Mouse (Mus musculus) layer of hippocampus, adult 18-20 months (tissue): ENCODE data around the gene Bdnf. TPM values are rescaled to one million over a fixed set of nuclear protein-coding genes. Genes with fewer than 3 reads are reported as not detected.

ENCODE experiments used
- DNase-seq, 2 experiments: peaks; one replicate each; pipeline ENCODE4 v3.0.0; 2022; ENCODE audit warnings: low spot score in 2 of 2
- long read RNA-seq: library from polyadenylated mRNA; stranded (forward); transcript quantifications from one replicate; pipeline ENCODE4 v2.0.0, GENCODE M21; 2021
- total RNA-seq, 2 experiments: library from RNA; stranded (reverse); gene quantifications; 2 replicates each; pipeline ENCODE4 v1.2.3; 2021

The Bdnf gene
- 10 to 100 TPM; 29.4 to 33.1 TPM for total RNA-seq
- long read RNA-seq, full-length matches to known transcripts = 31 of 35 reads
- long read RNA-seq, partial matches to known transcripts = 0 of 35 reads
- long read RNA-seq, other reads (novel, unspliced or antisense) = 4 of 35 reads

- DNase-seq = no peak
Observed at GRCm38 (mm10) chr2:109674532-109674931, at the start of gene Bdnf. Gene Bdnf, plus strand, starts transcription at chr2:109674700.

- DNase-seq = no peak
Observed at GRCm38 (mm10) chr2:109626864-109627263, 47.6 kb upstream of the Bdnf start.

DNA sequence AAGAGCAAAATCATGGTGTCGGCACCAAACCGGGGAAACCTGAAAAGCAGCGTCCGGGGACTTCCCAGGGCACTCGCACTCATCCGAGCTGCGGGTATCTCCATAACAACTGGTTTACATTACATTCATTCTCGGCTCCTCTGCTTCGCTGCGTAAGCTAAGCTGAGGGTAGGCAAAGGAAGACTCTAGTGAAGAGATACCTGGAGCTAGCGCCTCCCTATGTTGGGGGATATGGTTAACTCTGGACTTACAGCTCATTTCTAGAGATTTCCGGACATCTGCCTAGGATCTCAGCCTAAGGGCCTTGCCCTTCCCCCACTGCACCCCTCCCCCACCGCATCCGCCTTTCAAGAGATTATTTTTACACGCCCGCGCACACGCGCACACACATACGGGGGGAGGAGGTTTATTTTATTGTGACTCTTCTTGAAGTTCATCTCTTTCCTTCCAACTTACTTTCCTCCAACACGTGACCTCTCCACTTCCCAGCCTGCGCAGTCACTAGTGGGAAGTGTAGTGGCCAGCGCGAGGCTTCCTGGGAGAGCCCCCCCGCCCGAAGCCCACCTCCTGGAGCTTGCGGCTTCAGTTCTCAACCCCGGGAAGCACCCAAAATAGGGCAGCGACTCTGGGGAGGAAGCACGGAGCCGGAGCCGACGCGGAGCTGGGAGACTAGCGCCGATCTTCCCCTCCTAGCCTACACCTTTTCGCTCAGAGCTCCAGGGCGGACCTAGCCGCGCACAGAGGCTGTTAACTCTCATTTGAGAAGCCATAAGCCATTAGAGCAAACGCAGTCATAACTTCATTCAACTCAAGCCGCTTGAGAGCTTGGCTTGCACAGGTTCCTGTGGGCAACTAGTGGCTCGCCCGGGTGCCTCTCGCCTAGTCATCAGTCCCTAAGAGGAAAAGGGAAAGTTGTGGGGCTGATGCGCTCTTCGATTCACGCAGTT, 718 bp upstream of the Bdnf start:
- DNase-seq = peak; percentile 16 to 45

DNA sequence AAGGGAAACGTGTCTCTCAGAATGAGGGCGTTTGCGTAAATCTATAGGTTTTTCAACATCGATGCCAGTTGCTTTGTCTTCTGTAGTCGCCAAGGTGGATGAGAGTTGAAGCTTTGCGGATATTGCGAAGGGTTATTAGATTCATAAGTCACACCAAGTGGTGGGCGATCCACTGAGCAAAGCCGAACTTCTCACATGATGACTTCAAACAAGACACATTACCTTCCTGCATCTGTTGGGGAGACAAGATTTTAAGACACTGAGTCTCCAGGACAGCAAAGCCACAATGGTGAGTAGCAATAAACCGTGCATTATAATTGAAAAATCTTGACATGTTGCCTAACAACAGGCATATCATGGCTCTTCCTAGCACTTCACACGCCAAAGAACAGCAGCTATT, 551 bp downstream of the Bdnf start:
- no peak for DNase-seq

DNA sequence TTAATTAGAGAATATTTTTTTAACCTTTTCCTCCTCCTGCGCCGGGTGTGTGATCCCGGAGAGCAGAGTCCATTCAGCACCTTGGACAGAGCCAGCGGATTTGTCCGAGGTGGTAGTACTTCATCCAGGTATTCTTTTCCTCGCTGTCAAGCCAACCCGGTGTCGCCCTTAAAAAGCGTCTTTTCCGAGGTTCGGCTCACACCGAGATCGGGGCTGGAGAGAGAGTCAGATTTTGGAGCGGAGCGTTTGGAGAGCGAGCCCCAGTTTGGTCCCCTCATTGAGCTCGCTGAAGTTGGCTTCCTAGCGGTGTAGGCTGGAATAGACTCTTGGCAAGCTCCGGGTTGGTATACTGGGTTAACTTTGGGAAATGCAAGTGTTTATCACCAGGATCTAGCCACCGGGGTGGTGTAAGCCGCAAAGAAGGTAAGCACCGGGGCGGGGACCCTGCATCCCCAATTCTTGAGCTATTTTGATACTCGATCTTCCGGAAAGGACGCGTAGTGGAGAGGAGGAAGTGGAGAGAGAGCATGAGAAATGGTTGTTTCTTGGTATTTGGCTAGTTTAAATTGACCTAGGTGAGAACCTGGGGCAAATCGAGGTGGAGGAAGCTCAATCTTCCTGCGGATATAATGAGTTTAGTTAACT, 1.6 kb downstream of the Bdnf start:
- DNase-seq = peak; percentile 24 to 47

- no peak for DNase-seq
Observed at GRCm38 (mm10) chr2:109676618-109676974, 2.1 kb downstream of the Bdnf start.

GRCm38 (mm10) chr2:109677221-109678089, 3.0 kb downstream of the Bdnf start:
- peak; percentile 32 to 48 for DNase-seq

DNA sequence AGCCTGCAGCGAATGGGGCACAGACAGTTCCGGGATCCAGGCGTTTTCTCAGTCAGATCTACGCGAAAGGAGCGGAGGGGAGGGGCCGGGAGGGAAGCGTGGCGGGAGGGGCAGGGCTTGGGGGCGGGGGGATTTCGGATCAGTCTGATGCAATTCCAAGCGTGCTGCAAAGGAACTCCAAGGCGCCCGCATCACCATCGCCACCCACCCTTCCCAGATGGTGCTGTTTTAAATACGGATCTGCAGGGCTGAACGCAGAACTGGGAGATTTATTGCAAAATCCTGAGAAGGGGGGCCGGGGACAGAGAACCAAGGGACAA, 3.5 kb downstream of the Bdnf start:
- DNase-seq = peak; percentile 84 to 96

DNA sequence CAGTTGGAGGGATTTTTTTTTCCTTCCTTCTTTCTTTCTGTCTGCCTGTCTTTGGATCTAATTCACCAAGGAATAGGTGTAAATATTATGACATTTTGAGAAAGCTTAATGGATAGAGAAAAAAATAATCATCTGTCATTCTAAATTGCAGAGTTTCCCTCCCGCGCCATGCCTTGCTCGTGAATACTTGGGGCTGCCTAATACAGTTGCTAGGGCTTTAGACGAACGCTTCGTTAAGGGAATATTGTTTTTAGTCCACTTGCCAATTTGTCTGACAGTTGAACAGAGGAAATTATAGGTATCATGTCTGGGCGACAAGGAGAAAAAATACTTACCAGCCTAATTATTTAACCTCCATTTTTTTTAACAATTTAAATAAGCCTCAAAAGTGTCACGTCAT, 4.0 kb downstream of the Bdnf start:
- DNase-seq = no peak

GRCm38 (mm10) chr2:109679446-109679845, 4.9 kb downstream of the Bdnf start:
- no peak for DNase-seq

GRCm38 (mm10) chr2:109681071-109681470, 6.6 kb downstream of the Bdnf start:
- DNase-seq = no peak

- DNase-seq = no peak
Observed at GRCm38 (mm10) chr2:109688661-109689060, 14.2 kb downstream of the Bdnf start.

GRCm38 (mm10) chr2:109692266-109693177, 18.0 kb downstream of the Bdnf start:
- peak in 1 of 2 experiments; percentile 66 for DNase-seq

DNA sequence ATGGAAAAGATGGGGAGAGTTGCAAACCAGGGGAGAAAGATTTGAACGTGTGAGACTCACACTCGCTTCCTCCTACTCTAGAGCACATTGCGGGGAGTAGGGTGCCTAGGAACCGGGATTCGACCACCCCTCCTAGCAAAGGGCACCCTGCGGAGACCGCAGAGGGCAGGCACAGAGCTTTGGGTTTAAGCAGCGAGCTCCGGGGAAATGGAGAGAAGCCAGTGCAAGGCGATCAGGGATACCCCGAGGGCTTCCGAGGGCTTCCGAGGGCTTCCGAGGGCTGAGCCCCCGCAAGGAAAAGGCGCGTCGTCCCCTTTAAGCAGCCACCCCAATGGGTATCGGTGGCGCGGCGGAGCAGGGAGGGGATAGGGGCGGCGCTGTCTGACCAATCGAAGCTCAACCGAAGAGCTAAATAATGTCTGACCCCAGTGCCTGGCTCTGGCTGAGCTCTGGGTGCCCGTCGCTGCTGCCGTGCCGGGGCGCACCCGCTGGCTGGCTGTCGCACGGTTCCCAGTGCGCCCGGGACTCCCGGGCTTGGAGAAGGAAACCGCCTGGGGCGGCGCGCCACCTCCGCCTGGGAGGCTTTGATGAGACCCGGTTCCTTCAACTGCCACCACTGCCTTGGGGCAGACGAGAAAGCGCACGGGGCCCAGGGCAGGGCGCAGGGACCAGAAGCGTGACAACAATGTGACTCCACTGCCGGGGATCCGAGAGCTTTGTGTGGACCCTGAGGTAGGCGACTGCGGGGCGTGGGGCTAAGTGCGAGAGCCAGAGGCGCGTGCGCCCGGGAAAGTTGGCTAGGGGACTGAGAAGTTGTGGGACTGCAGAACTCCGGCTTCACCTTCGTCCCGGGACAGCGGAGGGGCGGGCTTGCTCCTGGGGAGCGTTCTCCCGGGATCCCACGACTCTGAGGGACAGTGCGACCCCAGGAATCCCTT, 18.9 kb downstream of the Bdnf start:
- DNase-seq = peak in 1 of 2 experiments; percentile 60

GRCm38 (mm10) chr2:109694116-109694837, 19.8 kb downstream of the Bdnf start:
- peak in 1 of 2 experiments; percentile 31 for DNase-seq

DNA sequence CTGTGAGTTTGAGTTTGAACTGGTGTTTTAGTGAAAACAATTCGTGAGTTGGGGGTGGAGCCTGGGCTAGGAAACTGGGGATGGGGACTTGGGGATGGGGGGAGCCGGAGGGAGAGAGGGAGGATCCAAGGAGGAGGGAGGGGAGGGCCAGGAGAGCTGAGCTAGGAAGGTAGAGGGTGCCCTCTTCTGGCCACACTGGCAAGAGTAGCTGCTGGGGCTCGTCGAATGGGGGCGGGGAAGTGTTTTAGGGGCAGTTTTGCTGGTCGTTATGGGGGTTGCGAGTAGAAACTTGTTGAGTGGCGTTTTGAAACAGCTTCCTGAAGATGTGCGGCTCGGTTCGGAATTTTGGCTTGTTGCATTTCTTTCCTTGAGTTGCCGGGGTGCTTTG, 20.3 kb downstream of the Bdnf start:
- DNase-seq = peak; percentile 72 to 92

DNA sequence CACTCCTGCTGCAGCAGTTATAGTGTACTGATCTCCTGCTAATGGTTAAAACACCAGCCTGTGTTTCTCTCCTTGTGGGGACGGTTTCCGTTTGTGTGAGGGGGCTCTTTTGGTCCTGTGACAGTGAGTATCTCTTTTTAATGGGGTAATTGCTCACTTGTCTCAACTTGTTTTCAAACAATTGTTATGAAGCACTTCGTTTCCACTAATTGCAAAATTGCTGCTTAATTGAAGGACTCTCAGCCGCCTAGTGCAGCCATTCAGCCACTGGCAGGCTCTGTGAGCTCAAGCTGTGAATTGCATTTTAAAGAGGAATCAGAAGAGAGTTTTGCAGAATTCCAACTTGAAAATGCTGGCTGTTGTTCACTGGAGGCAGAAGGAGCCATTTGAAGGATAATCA, 22.7 kb downstream of the Bdnf start:
- DNase-seq = peak in 1 of 2 experiments; percentile 39

DNA sequence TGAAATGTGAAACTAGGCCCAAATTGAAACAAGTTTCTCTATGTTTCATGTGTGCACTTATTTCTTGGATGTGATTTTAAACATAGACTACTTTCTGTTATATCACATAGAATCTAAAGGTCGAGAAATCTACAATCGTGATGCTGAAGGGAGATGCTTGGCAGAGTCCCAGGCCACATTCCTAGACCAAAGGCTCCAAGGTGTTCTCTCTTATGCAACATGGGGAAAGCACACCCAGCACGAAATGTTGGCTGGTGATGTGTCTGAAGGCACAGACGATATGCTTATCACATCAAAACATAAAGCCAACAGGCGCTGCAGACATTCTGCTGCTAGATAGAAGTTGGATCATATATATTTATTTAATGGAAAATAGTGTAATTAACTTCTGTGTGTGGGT, 25.8 kb downstream of the Bdnf start:
- DNase-seq = no peak

GRCm38 (mm10) chr2:109703588-109703987, 29.1 kb downstream of the Bdnf start:
- no peak for DNase-seq
